Mouse (Mus musculus) erythroblast, adult 5-6 weeks (primary cell): Measurements from ENCODE around the gene Crocc. TPM values are rescaled to one million over a fixed set of nuclear protein-coding genes. Genes with fewer than 3 reads are reported as not detected.

Source experiments
- ATAC-seq: replicated peaks from 2 replicates; pipeline ENCODE4 v1.8.0; 2016; ENCODE audit warnings: moderate number of reproducible peaks, mild to moderate bottlenecking, moderate TSS enrichment, inconsistent platforms; ENCODE audit not compliant: poor library complexity, low FRiP score, severe bottlenecking
- total RNA-seq, 2 experiments: library from RNA; stranded (forward) in 1 of 2; stranded (reverse) in 1 of 2; fragments of 150-400 nt in 1 of 2; fragments of 200-764, 138-1000 nt in 1 of 2; gene quantifications; 2 replicates each; pipeline versions ENCODE4 v1.2.3 to v1.2.4; 2015 to 2017; ENCODE audit warnings: low replicate concordance in 2 of 2

Crocc gene
- total RNA-seq (2015; ENCODE audit: low replicate concordance) (not detected in 2 replicates), total RNA-seq (2017; ENCODE audit: low replicate concordance) (0.34 and 4.9 TPM in 2 replicates)

- peak; percentile 88 for ATAC-seq
Measured at GRCm38 (mm10) chr4:141060426-141061301, at the start of gene Crocc. Gene Crocc (minus strand): TSS chr4:141060550.

DNA sequence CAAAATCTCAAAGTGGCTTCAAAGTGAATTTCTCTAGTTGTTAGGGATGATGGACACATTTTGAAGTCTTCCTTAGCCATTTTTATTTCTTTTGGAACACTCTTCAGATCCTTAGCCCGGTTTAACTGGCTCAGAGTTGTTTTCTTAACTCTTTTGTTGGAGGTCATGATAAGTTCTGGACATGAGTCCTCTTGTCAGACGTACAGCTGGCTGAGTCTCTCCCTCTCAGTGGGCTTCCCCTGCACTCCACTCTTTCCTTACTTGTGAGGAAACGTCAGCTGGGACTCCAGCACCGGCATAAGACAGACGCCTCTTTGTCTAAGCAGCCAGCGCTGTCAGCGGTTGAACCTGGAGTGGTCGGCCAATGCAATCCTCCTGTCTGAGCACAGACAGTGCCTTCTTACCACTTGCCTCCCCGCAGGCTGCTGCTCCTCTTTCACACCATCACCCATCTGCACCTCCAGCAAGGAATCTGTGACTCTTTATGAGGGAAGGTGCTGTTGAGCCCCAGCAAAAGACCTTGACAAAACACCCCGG is 47.9 kb upstream of the Crocc start:
- ATAC-seq, result no peak

GRCm38 (mm10) chr4:141106526-141107183 is 46.3 kb upstream of the Crocc start:
- no peak for ATAC-seq

GRCm38 (mm10) chr4:141101855-141102254 is 41.5 kb upstream of the Crocc start:
- ATAC-seq, result peak; percentile 42; the same call in 1 of the 2 replicates

- no peak for ATAC-seq
Measured at GRCm38 (mm10) chr4:141101291-141101690, 40.9 kb upstream of the Crocc start.

- no peak for ATAC-seq
Measured at GRCm38 (mm10) chr4:141099956-141100355, 39.6 kb upstream of the Crocc start.

DNA sequence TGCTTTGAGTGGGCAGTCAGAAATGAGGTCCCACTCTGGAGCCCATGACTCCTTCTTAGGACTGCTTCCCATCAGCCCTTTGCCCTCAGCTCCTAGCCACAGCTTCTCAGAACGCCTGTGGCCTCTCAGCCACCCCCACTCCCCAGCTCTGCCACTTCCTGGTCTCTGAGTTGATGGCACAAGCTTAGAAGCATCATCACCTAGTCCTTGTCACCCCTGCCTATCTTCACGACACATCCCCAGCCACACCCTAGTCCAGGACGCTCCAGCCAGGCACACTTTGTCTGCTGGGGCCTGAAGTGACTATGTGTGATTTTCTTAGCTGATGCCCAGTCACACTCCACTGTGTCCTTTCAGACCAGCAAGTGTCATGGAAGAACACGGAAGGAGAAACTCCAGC is 38.6 kb upstream of the Crocc start:
- ATAC-seq, result no peak

GRCm38 (mm10) chr4:141096710-141097109 is 36.4 kb upstream of the Crocc start:
- ATAC-seq, result no peak

GRCm38 (mm10) chr4:141095016-141095415 is 34.7 kb upstream of the Crocc start:
- ATAC-seq, result no peak

GRCm38 (mm10) chr4:141088714-141089113 is 28.4 kb upstream of the Crocc start:
- no peak for ATAC-seq

GRCm38 (mm10) chr4:141088033-141088432 is 27.7 kb upstream of the Crocc start, which contains the start of gene Spata21:
Gene Spata21 (plus strand): TSS chr4:141088333.
- ATAC-seq, result no peak

DNA sequence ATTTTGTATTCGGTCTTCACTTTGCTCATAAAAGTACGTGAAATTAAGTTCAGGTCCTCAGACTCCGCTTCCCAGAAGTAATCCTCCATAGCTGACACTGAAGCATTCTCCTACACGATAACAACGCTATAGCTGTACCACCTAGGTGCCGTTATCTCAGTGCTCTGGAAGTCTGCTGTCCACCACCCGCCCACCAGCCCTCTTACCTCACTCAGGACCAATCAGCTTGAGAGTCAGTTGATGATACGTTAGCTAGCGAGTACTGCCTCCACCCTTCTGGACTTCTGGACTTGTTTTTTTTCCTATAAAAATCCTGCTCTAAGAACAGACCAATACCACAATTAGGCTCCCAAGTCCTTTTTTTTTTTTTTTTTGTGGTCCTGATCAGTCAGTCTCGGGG is 26.5 kb upstream of the Crocc start:
- ATAC-seq, result no peak

DNA sequence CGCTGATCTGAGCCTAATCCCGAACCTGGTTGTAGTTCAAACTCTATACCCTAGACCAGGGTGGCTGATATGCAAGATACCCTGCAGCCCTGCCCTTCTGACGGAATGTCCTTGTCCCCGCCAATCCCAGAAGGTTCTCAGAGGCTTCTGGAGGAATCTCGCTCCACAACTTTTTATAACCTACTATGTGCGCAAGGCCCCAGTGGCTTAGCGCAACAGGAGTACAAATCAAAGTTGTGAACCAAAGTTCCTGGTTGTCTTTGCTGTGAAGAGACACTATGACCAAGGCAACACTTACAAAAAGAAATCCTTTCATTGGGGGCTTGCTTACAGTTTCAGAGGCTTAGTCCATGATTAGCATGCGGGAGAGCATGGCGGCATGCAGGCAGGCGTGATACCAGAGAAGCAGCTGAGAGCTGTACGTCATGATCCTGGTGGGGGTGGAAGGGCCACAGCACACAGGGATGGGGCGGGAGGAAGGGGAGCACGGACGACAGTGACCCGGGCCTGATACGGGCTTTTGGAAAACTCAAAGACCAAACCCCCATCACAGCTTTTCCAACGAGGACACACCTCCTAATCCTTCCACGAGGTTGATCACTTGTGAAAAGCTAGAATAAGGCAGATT is 18.3 kb upstream of the Crocc start:
- ATAC-seq, result no peak

DNA sequence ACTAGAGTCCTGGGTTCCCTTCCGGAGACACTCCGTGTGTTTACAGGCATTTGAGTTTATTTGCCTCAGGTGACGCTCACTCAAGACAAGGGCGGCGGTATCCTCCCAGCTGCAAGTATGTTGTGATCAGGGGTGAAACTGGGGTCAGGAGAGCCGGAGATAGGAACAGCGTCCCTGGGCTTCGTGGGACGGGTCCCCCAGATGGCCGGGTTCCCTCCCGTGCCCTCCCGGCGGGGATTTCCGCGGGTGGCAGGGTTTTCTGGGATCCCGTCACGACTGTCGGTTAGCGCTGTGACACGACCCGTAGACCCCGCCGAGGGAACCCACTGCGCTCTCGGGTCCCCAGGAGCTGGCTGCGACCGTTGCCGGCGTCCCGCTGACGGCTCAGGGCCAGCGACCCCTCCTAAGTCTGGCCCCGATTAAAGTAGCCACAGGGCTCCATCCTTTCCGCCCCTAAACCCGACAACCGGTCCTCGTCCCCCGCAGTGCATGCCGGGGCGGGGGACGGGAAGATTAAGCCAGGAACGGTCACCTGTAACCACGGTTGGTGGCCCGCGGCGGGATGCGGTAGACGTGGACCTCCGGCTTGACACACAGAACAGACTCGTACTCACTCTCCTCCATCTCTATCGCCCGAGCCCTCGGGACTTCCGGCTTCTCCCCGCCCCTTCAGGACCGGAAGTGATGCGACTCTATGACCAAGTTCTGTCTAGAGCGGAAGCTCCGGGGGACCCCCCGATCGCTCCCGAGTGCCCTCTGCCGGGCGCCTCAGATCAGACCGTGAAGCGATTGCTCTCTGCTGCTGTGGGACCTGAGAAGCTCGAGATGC is 17.5 kb upstream of the Crocc start, which contains the start of gene Necap2:
Necap2 (minus strand) TSS at position 677 of the 829 bp plus-strand sequence.
- ATAC-seq, result peak; percentile 89

DNA sequence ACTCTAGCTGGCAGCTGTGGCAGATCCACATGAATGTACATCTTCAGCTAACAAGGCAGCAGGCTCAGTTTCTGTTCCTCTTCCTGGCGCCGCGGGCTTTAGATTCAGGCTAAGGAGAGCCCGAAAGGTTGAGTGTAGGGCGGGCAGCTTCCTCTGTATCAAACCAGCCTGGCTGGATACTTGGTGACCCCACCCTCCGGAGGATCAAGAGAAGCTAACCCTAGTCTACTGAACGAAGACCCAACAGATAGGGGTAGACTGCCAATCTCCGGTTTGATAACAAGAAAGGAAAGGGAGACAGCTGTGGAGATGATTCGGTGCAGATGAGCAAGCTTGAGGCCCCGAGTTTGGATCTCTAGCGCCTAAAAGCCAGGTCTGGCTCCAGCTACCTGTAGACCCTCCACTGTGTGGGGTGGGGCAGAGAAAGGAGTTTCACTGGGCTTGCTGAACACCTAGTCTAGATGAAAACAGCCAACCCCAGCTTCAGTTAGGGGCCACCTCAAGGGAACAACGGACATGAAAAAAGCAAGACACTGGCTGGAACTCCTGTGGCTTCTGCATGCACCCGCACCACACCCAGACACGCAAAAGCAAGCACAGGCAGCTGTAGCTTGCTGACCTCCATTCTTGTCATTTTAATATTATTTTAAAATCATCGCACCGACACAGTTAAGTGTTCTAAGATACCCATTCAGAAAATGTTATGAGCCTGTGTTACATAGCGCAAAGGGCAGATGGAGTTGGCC is 16.6 kb upstream of the Crocc start:
- peak; percentile 66 for ATAC-seq

GRCm38 (mm10) chr4:141074109-141074508 is 13.8 kb upstream of the Crocc start:
- no peak for ATAC-seq

DNA sequence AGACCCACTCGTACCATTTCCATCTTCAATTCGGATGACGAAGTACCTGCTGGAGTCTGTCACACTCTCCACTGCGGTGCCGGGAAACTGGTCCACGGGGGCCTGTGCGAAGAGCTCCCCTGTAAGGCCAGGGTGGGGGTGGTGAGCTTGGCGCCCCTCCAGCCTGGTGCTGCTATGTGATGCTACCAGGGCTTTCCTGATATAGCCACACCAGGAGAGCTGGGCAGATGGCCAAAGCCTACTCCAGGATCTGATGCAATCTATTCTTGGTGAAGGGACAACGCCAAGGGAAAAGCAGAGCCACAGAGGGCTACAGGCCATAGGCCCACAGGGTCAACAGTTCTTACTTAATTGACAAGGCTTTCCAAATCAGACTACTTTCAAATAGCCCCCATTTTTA is 13.3 kb upstream of the Crocc start:
- no peak for ATAC-seq

DNA sequence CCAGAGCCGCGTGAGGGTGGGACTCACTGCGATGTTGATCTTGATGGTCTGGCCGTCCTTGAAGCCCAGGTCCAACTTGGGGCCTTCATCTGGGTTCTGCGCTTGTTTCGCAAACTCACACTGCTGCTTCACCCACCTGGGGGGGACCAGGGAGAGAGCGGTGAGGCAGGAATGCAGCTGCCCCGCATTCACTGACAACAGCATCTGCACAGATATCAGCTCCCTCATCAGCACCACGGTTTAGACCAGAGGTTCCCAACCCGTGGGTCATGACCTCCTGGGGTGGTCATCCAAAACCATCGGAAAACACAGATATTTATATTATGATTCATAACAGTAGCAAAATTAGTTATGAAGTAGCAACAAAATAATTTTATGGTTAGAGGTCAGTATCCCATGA is 12.2 kb upstream of the Crocc start:
- no peak for ATAC-seq

DNA sequence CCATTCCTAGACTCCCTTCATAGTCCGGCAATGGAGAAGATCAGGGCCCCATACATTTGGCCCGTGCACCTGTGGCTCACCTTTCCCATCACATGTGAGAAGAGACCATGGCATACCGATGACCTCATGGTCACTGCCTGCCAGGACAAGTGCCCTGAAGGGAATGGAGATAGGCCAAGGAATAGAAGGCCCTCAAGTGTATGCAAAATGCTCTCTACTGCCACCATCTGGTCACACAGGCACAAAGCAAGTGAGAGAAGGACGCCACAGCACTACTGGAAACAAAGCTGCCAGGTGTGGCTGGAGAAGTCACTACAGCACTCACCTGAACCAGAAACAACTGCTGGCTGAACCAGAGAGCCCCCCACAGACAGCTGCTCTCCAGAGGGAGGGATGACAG is 9.4 kb upstream of the Crocc start:
- peak; percentile 51; the same call in 1 of the 2 replicates for ATAC-seq
